In genomic region chr13:37959936-37960335, GRCm38 (mm10) we compare ENCODE assay signal across 13 mouse cellular contexts.
"Had no signal": no experiment of that assay in that cellular context is flagged by ENCODE, and none has a peak within 500 bp of the region (broad histone marks: within the 10 kb centered on the region; RNA-seq: fewer than 3 reads in every experiment).

No protein-coding gene starts in this region.

- H3K9me3 ChIP-seq: lung, embryonic 15.5 days; midbrain, embryonic 15.5 days; neural tube, embryonic 12.5 days; stomach, embryonic 15.5 days had no signal

- H3K27me3 ChIP-seq: lung, embryonic 15.5 days; midbrain, embryonic 15.5 days; neural tube, embryonic 12.5 days; stomach, embryonic 15.5 days had no signal

- H3K27ac ChIP-seq: limb, embryonic 12.5 days; lung, embryonic 15.5 days; midbrain, embryonic 15.5 days; neural tube, embryonic 12.5 days; stomach, embryonic 15.5 days had no signal

- ATAC-seq: midbrain, embryonic 15.5 days had no signal

- H3K9ac ChIP-seq: limb, embryonic 12.5 days; lung, embryonic 15.5 days; midbrain, embryonic 15.5 days; neural tube, embryonic 12.5 days; stomach, embryonic 15.5 days had no signal

- H3K36me3 ChIP-seq: limb, embryonic 12.5 days; lung, embryonic 15.5 days; midbrain, embryonic 15.5 days; neural tube, embryonic 12.5 days; stomach, embryonic 15.5 days had no signal

- DNase-seq: kidney, adult 11 months; layer of hippocampus, postnatal 36 days; lung, postnatal 14 days; right cerebral cortex, postnatal 4 days; spleen, adult 18-20 months; thymus, adult 2 months; thymus, postnatal 4 days had no signal

- H3K4me3 ChIP-seq: limb, embryonic 12.5 days; lung, embryonic 15.5 days; midbrain, embryonic 15.5 days; neural tube, embryonic 12.5 days; stomach, embryonic 15.5 days had no signal

- H3K4me2 ChIP-seq: limb, embryonic 12.5 days; lung, embryonic 15.5 days; midbrain, embryonic 11.5 days; midbrain, embryonic 15.5 days; neural tube, embryonic 12.5 days; stomach, embryonic 15.5 days had no signal
